Mouse (Mus musculus) intestine, embryonic 16.5 days (tissue): ENCODE results near the gene Tubb4b. TPM values are rescaled to one million over a fixed set of nuclear protein-coding genes. Genes with fewer than 3 reads are reported as not detected.

Experiments
- ATAC-seq: fragments of 200-750 bp; cut with Nextera tagmentation; 2 replicates; pipeline ENCODE4 v1.8.0; 2017; ENCODE audit warnings: moderate TSS enrichment, moderate library complexity
- H3K27ac ChIP-seq: fragments of 300-500 bp; sonication (generic); 2 replicates; pipeline ENCODE4 v1.5.1; 2014; ENCODE audit warnings: mild to moderate bottlenecking, low read length
- H3K27me3 ChIP-seq: fragments of 300-500 bp; sonication (generic); replicated peaks from 2 replicates; pipeline ENCODE4 v1.6.1; 2014; ENCODE audit warnings: low read length, control low read depth, mixed read lengths; ENCODE audit not compliant: control insufficient read depth, insufficient read depth
- H3K36me3 ChIP-seq: fragments of 300-500 bp; sonication (generic); 2 replicates; pipeline ENCODE4 v1.6.1; 2014; ENCODE audit warnings: low read length, control low read depth; ENCODE audit not compliant: control insufficient read depth, insufficient read depth
- H3K4me1 ChIP-seq: fragments of 300-500 bp; sonication (generic); 2 replicates; pipeline ENCODE4 v1.6.1; 2014; ENCODE audit warnings: low read length, control low read depth, mixed read lengths; ENCODE audit not compliant: control insufficient read depth, insufficient read depth
- H3K4me2 ChIP-seq: fragments of 300-500 bp; sonication (generic); 2 replicates; pipeline ENCODE4 v1.6.1; 2014; ENCODE audit warnings: low read depth, low read length, control low read depth
- H3K4me3 ChIP-seq: fragments of 300-500 bp; sonication (generic); 2 replicates; pipeline ENCODE4 v1.5.1; 2014; ENCODE audit warnings: mild to moderate bottlenecking, low read length
- H3K9ac ChIP-seq: fragments of 300-500 bp; sonication (generic); 2 replicates; pipeline ENCODE4 v1.6.1; 2014; ENCODE audit warnings: low read depth, low read length
- H3K9me3 ChIP-seq: fragments of 300-500 bp; sonication (generic); 2 replicates; pipeline ENCODE4 v1.6.1; 2016; ENCODE audit warnings: low read length, control low read depth; ENCODE audit not compliant: control insufficient read depth
- WGBS: fragments of 180-500 bp; shearing (Covaris S2); extraction: QIAGEN DNeasy Blood & Tissue Kit; methylation state at CpG from one replicate; pipeline ENCODE4 v1.1.7; 2014; 5-methylcytosine and 5-hydroxymethylcytosine counted together
- polyA plus RNA-seq: library from polyadenylated mRNA; unstranded; fragments of >200 nt; fragmentation: Nextera tagmentation; extraction: Ambion mirVana; gene quantifications from 2 replicates; pipeline ENCODE4 v1.2.1, GENCODE M21; 2015

The Tubb4b gene
- polyA plus RNA-seq, 1 experiment from 2014 or later, result 699 TPM

DNA sequence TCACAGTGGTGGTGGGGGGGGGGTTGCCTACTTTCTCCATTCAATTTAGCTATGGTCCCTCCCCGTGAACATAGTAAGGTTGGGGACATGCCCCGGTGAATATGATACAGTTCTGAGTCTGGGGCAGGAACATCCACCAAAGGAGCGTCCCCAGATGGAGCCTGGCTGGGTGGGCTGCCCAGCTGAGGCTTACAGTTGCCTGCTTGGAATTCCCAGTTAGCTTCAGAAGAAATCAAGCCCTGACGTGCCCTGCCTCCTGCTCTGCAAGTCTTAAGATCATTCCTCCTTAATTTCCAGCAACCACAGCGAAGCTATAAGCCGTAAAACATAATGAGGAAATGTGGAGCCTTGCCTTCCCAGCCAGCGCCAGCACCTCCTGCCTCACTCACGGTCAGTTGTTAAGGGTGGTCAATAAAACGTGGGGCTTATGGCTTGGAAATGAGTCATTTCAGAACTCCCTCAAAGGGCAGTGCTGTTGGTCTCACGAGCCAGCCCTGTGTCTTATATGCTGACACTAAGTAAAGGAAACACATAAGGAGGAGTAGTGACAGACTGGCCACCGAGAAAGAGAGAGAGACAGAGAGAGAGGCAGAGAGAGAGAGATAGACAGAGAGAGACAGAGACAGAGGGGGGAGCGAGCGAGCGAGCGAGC lies 44.8 kb downstream of the Tubb4b start:
- 35% methylated on average over 15 of the region's 15 CpGs for WGBS
- Histone ChIP-seq H3K4me3 (peak overlapping the region; percentile 62), H3K27me3 (peaks cover 15% of the 10 kb centered on the region), H3K9ac (peak overlapping the region; percentile 58; the same call in 1 of the 2 replicates), H3K27ac (peak overlapping the region; percentile 75), H3K4me2 (peak overlapping the region; percentile 84), H3K36me3 (no peaks in the 10 kb centered on the region), H3K4me1 (peaks cover 41% of the 10 kb centered on the region), H3K9me3 (no peaks in the 10 kb centered on the region)
- ATAC-seq, result peak; percentile 1; the same call in 1 of the 2 replicates

DNA sequence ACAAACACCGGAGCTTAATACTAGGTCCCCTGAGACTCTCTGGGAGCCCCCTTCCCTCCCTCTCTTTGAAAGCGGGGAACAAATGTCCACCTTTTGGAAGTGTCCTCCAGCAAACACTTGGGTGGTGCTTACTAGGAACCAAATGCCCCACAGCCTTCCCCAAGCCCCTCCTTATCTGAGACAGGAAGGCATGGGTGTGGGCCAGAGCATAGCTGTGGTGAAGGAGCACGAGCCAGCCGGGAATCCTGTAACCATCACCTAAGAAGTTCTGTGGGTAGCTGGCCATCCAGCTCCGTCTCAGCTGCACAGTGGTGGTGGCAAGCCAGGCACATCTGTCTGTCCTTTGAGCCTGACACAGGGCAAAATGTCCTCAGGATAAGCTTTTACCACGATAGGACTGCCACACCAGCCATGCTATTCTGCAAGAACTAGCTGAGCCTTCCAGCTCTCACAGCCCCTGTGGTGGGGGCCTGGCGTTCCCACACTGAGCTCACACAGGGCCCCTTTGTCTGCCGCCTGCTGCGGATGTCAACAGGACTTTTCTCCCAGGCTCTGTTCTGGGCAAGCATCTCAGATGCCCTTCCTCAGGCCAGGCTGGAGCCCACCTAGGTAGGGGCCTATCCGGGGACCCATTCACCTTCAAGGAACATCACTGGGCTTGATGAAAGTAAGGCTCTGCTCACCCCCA lies 46.1 kb downstream of the Tubb4b start:
- no peak for ATAC-seq
- 37% methylated on average over 10 of the region's 10 CpGs for WGBS
- Histone ChIP-seq H3K4me1 (peaks cover 51% of the 10 kb centered on the region), H3K36me3 (no peaks in the 10 kb centered on the region), H3K27ac (peak overlapping the region; percentile 5), H3K9me3 (no peaks in the 10 kb centered on the region), H3K4me3 (no peak overlapping the region), H3K4me2 (no peak overlapping the region), H3K27me3 (peaks cover 12% of the 10 kb centered on the region), H3K9ac (no peak overlapping the region)

DNA sequence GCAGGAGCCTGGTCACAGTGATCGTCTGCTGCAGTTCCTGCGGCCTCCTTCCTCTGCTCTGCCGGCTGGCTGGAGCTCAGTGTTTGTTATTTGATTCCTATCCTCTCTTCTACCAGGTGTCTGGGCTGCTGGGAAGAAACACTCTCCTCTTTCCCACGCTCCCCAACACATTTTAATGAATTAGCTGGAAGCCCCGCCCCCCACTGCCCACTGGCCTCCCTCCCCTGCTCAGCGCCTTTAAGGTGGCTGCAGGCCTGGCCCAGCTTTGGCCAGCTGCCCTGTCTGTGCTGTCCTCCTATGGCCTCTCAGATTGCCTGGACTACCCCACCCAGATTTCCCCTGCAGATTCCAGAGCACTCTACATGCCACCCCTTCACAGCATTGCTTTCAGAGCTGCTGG lies 46.8 kb downstream of the Tubb4b start:
- Histone ChIP-seq H3K27ac (peak overlapping the region; percentile 52; the same call in 1 of the 2 replicates), H3K9ac (peak overlapping the region; percentile 41; the same call in 1 of the 2 replicates), H3K4me3 (no peak overlapping the region), H3K27me3 (peaks cover 12% of the 10 kb centered on the region), H3K4me1 (peaks cover 58% of the 10 kb centered on the region), H3K36me3 (no peaks in the 10 kb centered on the region), H3K4me2 (0 out of 2 replicates have a peak overlapping the region, but pooled peaks have one; percentile 1), H3K9me3 (no peaks in the 10 kb centered on the region)
- no peak for ATAC-seq
- 14% methylated on average over 6 of the region's 6 CpGs for WGBS

DNA sequence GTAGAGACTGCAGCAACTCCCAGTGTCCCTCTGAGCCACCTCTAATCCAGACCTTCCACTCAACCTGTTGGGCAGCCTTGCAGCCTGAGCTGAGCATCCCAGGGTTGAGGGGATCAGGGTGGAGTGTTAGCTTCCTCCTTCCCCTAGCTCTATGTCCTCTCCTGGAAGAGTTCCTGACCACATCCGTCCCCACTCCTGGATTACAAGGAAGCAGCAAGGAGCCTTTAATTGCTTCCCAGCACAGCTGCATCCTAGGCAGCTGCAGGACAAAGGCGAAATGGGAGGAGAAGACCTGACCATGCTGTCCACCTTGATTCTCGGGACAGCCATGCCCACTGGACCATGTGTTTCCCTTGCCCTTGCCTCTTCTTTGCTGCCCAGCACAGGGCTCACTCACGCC lies 47.4 kb downstream of the Tubb4b start:
- H3K4me1 ChIP-seq, result peaks cover 59% of the 10 kb centered on the region
- H3K4me3 ChIP-seq, result no peak overlapping the region
- 49% methylated on average over 4 of the region's 4 CpGs for WGBS
- peak overlapping the region; percentile 1; the same call in 1 of the 2 replicates for H3K4me2 ChIP-seq
- peak overlapping the region; percentile 52 for H3K27ac ChIP-seq
- H3K9me3 ChIP-seq, result no peaks in the 10 kb centered on the region
- no peaks in the 10 kb centered on the region for H3K36me3 ChIP-seq
- no peak for ATAC-seq
- H3K27me3 ChIP-seq, result peaks cover 12% of the 10 kb centered on the region
- peak overlapping the region; percentile 41; the same call in 1 of the 2 replicates for H3K9ac ChIP-seq

DNA sequence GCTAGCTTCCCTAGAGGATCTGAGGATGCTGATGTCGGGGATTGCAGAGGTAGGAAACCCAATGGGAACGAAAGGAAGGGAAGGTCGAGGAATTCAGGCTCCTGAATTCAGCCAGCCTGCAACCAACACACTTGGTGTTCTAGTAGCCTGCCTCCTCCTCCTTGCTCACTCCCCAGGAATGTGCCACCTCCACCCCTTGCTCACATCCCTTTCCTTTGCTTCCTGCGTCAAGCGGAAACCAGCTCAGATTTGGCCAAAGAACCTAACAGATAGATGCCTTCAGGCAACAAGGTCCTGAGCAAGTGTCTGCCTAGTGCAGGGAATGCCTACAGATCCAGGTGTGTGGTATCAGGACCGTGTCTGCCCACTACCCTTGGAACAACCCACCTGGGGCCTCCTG lies 47.9 kb downstream of the Tubb4b start:
- Histone ChIP-seq H3K4me2 (no peak overlapping the region), H3K4me1 (peaks cover 63% of the 10 kb centered on the region), H3K9me3 (no peaks in the 10 kb centered on the region), H3K27ac (peak overlapping the region; percentile 52; the same call in 1 of the 2 replicates), H3K27me3 (peaks cover 12% of the 10 kb centered on the region), H3K36me3 (no peaks in the 10 kb centered on the region), H3K9ac (peak overlapping the region; percentile 41; the same call in 1 of the 2 replicates), H3K4me3 (no peak overlapping the region)
- no peak for ATAC-seq
- 61% methylated on average over 6 of the region's 6 CpGs for WGBS

DNA sequence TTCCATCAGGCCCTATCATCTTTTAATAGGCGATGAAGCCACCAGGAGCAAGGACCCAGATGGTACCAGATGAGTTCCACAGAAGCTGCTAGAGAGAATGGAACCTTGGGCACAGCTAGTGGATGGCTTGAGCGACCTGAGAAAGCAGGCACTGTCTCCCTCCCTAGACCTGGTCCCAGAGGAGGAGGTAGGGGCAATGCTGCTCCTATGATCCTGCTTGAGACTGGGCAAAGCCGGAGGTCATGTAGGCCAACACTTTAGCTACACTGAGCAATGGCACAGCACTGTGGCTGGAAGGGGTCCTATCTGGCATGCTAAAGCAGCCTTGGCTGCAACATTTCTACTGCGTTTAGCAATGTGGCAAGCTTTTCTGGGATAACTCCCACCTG lies 48.8 kb downstream of the Tubb4b start:
- Histone ChIP-seq H3K9me3 (no peaks in the 10 kb centered on the region), H3K4me1 (peaks cover 68% of the 10 kb centered on the region), H3K27ac (peak overlapping the region; percentile 50), H3K27me3 (peaks cover 12% of the 10 kb centered on the region), H3K9ac (no peak overlapping the region), H3K36me3 (no peaks in the 10 kb centered on the region), H3K4me3 (no peak overlapping the region), H3K4me2 (peak overlapping the region; percentile 34)
- WGBS, result 75% methylated on average over 4 of the region's 4 CpGs
- ATAC-seq, result no peak

DNA sequence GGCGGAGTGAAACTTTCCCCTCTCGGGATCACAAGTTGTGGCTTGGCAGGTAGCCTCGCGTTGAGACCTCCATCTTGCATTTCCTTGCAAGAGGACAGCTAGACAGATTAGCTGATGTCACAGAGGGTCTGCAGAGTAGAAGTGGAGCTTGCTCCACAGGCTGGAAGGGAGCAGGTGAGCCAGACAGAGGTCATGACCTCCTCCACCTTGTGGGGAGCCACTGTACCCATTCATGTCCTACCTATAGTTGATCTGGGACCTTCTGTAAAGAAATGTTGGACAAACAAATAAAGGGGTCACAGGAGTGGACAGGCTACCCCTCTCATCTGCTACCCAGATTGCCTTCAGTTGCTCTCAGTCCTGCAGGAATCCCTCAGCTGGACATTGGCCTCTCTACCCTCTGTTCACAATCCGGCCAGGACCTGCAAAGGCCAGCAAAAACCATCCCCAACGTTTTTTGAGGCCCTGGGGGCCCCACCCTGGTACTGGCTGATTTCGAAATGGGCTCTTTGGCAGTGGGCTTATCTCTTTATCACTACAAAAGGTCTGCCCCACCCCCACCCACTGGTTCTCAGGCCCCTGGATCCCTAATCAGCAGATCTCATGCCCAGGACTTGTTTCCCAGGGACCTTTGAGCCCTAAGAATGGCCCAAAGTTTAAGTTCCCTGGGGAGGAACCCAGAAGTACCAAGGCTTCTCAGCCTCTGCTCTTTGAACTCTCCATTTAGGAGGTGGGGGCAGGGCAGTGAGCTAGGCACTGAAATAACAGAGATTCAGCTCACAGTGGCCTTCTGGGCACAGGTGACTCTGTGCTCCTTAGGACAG lies 49.4 kb downstream of the Tubb4b start:
- no peaks in the 10 kb centered on the region for H3K36me3 ChIP-seq
- H3K9me3 ChIP-seq, result no peaks in the 10 kb centered on the region
- H3K4me2 ChIP-seq, result peak overlapping the region; percentile 34
- peaks cover 71% of the 10 kb centered on the region for H3K4me1 ChIP-seq
- peak; percentile 62 for ATAC-seq
- H3K27me3 ChIP-seq, result peaks cover 11% of the 10 kb centered on the region
- no peak overlapping the region for H3K9ac ChIP-seq
- H3K27ac ChIP-seq, result peak overlapping the region; percentile 50
- H3K4me3 ChIP-seq, result no peak overlapping the region
- 44% methylated on average over 7 of the region's 7 CpGs for WGBS

DNA sequence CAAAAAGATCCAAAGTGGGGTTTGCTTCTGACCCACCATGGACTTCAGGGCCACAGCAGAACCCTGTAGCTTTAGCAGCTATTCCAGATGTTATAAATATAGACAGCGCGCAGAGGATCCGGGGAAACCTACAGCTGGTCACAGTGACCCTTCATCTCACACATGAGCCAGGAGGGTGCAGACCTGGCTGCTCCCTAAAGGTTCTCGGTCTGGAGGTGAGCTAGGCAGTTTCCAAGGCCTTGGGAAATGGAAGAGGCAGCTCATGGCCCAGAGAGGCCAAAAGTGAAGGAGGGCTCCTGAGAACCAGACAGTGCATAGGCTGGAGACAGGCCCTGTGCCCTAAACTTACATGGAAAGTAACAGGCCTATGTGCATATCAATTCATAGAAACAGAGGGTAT lies 50.7 kb downstream of the Tubb4b start:
- Histone ChIP-seq H3K4me1 (peaks cover 72% of the 10 kb centered on the region), H3K9ac (no peak overlapping the region), H3K4me3 (no peak overlapping the region), H3K27me3 (peaks cover 4% of the 10 kb centered on the region; the same call in 1 of the 2 replicates), H3K36me3 (no peaks in the 10 kb centered on the region), H3K4me2 (no peak overlapping the region), H3K9me3 (no peaks in the 10 kb centered on the region), H3K27ac (no peak overlapping the region)
- ATAC-seq, result no peak
- 91% methylated on average over 4 of the region's 4 CpGs for WGBS

DNA sequence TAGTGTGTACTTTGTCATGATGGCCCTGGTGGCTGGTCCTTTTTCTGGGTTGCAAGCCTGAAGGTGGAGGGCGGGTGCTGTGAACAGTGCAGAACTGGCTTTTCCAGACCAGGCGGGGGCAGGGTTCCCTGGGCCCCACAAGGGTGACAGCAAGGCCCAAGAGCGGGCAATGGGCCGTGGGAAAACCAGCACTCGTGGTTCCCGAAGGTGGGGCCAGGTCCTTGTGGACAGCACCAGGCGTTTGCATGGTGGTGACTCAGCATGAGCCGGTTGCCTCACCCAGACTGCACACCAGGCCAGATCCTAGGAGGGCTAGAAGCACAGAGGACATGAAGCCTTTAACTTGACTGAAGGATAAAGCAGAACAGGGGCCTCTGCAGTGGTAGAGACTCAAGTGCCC lies 51.9 kb downstream of the Tubb4b start:
- Histone ChIP-seq H3K36me3 (no peaks in the 10 kb centered on the region), H3K4me1 (peaks cover 79% of the 10 kb centered on the region), H3K27ac (peak overlapping the region; percentile 71), H3K27me3 (no peaks in the 10 kb centered on the region), H3K9me3 (no peaks in the 10 kb centered on the region), H3K4me2 (peak overlapping the region; percentile 0; the same call in 1 of the 2 replicates), H3K4me3 (no peak overlapping the region), H3K9ac (peak overlapping the region; percentile 42; the same call in 1 of the 2 replicates)
- 44% methylated on average over 8 of the region's 8 CpGs for WGBS
- peak; percentile 75 for ATAC-seq
